ENCODE assay signal across 8 mouse cellular contexts in the genomic region with DNA sequence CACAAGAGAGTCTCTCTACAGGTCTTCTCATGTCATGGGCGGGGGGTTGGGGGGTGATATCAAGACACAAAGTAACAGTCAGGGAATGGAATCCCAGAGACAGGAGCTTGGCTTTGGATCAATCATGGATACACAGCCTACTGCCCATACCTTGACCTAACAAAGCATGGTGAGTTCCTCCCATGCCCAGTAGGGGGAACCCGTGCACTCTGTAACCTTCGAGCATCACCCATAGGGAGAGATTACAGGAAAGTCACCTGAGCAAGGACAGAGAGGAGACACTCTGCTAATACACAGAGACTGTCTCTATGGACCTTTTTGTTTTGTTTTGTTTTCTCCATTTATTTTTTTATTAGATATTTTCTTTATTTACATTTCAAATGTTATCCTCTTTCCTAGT. TPM values are rescaled to one million over a fixed set of nuclear protein-coding genes. Genes with fewer than 3 reads are reported as not detected.
DNase-seq lines count a peak whose midpoint lies in the region; ATAC-seq and TF ChIP-seq lines count a peak whose summit lies in the region.

No protein-coding gene starts in this region.

- no peaks in the 10 kb centered on the region for H3K9me3 ChIP-seq in midbrain, embryonic 10.5 days (replicated peaks)
- no peaks in the 10 kb centered on the region for H3K9me3 ChIP-seq in midbrain, embryonic 15.5 days
- no peaks in the 10 kb centered on the region for H3K9me3 ChIP-seq in limb, embryonic 14.5 days (ENCODE audit: control insufficient read depth, low read length)
- H3K9me3 ChIP-seq in neural tube, embryonic 11.5 days (ENCODE audit: control insufficient read depth, low read length) = no peaks in the 10 kb centered on the region
- no peaks in the 10 kb centered on the region for H3K9me3 ChIP-seq in stomach, postnatal 0 days (ENCODE audit: control insufficient read depth, low read length)

- no peak overlapping the region for H3K9ac ChIP-seq in midbrain, embryonic 15.5 days
- no peak overlapping the region for H3K9ac ChIP-seq in limb, embryonic 14.5 days (ENCODE audit: low read depth, low read length, severe bottlenecking)
- H3K9ac ChIP-seq in neural tube, embryonic 11.5 days (ENCODE audit: low read length) = no peak overlapping the region
- no peak overlapping the region for H3K9ac ChIP-seq in stomach, postnatal 0 days (ENCODE audit: low read length)

- ATAC-seq in midbrain, embryonic 15.5 days (replicated peaks) = no peak
- ATAC-seq in limb, embryonic 14.5 days (ENCODE audit: low FRiP score, low read depth) = 0 out of 2 replicates have a peak, but pooled peaks have one; percentile 50
- ATAC-seq in neural tube, embryonic 11.5 days (ENCODE audit: insufficient read depth, low FRiP score, low TSS enrichment) = peak; percentile 58; the same call in 1 of the 2 replicates
- peak; percentile 67; the same call in 1 of the 2 replicates for ATAC-seq in stomach, postnatal 0 days (ENCODE audit: low FRiP score, low TSS enrichment)

- no peak for TF ChIP-seq POLR2A in limb, embryonic 14.5 days (IDR thresholded peaks at IDR 0.05; ENCODE audit: borderline replicate concordance, extremely low read depth, insufficient read depth, insufficient read length)

- H3K4me1 ChIP-seq in midbrain, embryonic 10.5 days = no peaks in the 10 kb centered on the region
- no peaks in the 10 kb centered on the region for H3K4me1 ChIP-seq in midbrain, embryonic 15.5 days
- H3K4me1 ChIP-seq in limb, embryonic 14.5 days (ENCODE audit: control insufficient read depth, insufficient read depth, low read length) = no peaks in the 10 kb centered on the region
- H3K4me1 ChIP-seq in neural tube, embryonic 11.5 days (ENCODE audit: control insufficient read depth, insufficient read depth, low read length) = no peaks in the 10 kb centered on the region
- no peaks in the 10 kb centered on the region for H3K4me1 ChIP-seq in stomach, postnatal 0 days (replicated peaks; ENCODE audit: control insufficient read depth, insufficient read depth)

- H3K4me3 ChIP-seq in midbrain, embryonic 10.5 days = no peak overlapping the region
- H3K4me3 ChIP-seq in midbrain, embryonic 15.5 days = no peak overlapping the region
- H3K4me3 ChIP-seq in limb, embryonic 14.5 days (replicated peaks; ENCODE audit: low read length) = no peak overlapping the region
- no peak overlapping the region for H3K4me3 ChIP-seq in neural tube, embryonic 11.5 days (ENCODE audit: low read depth, low read length)
- no peak overlapping the region for H3K4me3 ChIP-seq in stomach, postnatal 0 days (ENCODE audit: low read depth, low read length)

- H3K27ac ChIP-seq in midbrain, embryonic 10.5 days (replicated peaks) = no peak overlapping the region
- no peak overlapping the region for H3K27ac ChIP-seq in midbrain, embryonic 15.5 days
- H3K27ac ChIP-seq in limb, embryonic 14.5 days (replicated peaks; ENCODE audit: low read depth, low read length) = no peak overlapping the region
- no peak overlapping the region for H3K27ac ChIP-seq in neural tube, embryonic 11.5 days (ENCODE audit: low read depth, low read length)
- no peak overlapping the region for H3K27ac ChIP-seq in stomach, postnatal 0 days (replicated peaks)

- no peak overlapping the region for H3K4me2 ChIP-seq in midbrain, embryonic 15.5 days
- H3K4me2 ChIP-seq in limb, embryonic 14.5 days (replicated peaks; ENCODE audit: low read depth, low read length, severe bottlenecking) = no peak overlapping the region
- no peak overlapping the region for H3K4me2 ChIP-seq in neural tube, embryonic 11.5 days (ENCODE audit: low read depth)
- H3K4me2 ChIP-seq in stomach, postnatal 0 days (replicated peaks; ENCODE audit: low read depth) = no peak overlapping the region

- peak; percentile 69 for DNase-seq in midbrain, embryonic 10.5 days (ENCODE audit: low spot score)
- peak; percentile 88 for DNase-seq in cerebellum, adult 9-11 months
- DNase-seq in gastrocnemius, postnatal 10 days = peak; percentile 49
- peak; percentile 85 for DNase-seq in kidney, adult 9 months
- peak; percentile 21 for DNase-seq in limb, embryonic 14.5 days (ENCODE audit: low spot score)
- DNase-seq in neural tube, embryonic 11.5 days (ENCODE audit: low spot score) = peak; percentile 76
- peak; percentile 79 for DNase-seq in stomach, postnatal 0 days (ENCODE audit: low spot score)

- no peaks in the 10 kb centered on the region for H3K27me3 ChIP-seq in midbrain, embryonic 10.5 days (ENCODE audit: low read depth, poor library complexity, severe bottlenecking)
- no peaks in the 10 kb centered on the region for H3K27me3 ChIP-seq in midbrain, embryonic 15.5 days (replicated peaks)
- no peaks in the 10 kb centered on the region for H3K27me3 ChIP-seq in limb, embryonic 14.5 days (ENCODE audit: control insufficient read depth, insufficient read depth, low read length)
- no peaks in the 10 kb centered on the region for H3K27me3 ChIP-seq in neural tube, embryonic 11.5 days (ENCODE audit: control insufficient read depth, insufficient read depth, low read length)
- H3K27me3 ChIP-seq in stomach, postnatal 0 days (ENCODE audit: control insufficient read depth, insufficient read depth, low read length) = no peaks in the 10 kb centered on the region

- no peaks in the 10 kb centered on the region for H3K36me3 ChIP-seq in midbrain, embryonic 10.5 days
- no peaks in the 10 kb centered on the region for H3K36me3 ChIP-seq in midbrain, embryonic 15.5 days (replicated peaks)
- H3K36me3 ChIP-seq in limb, embryonic 14.5 days (ENCODE audit: control insufficient read depth, insufficient read depth, low read length) = no peaks in the 10 kb centered on the region
- no peaks in the 10 kb centered on the region for H3K36me3 ChIP-seq in neural tube, embryonic 11.5 days (ENCODE audit: control insufficient read depth, insufficient read depth, low read length)
- no peaks in the 10 kb centered on the region for H3K36me3 ChIP-seq in stomach, postnatal 0 days (ENCODE audit: control insufficient read depth, insufficient read depth, low read length)

- under 1% methylated on average over 3 of the region's 3 CpGs for WGBS in midbrain, embryonic 10.5 days
- WGBS in midbrain, embryonic 15.5 days = 2% methylated on average over 3 of the region's 3 CpGs
- WGBS in limb, embryonic 14.5 days = 5% methylated on average over 3 of the region's 3 CpGs
- WGBS in neural tube, embryonic 11.5 days = 7% methylated on average over 3 of the region's 3 CpGs
- WGBS in stomach, postnatal 0 days = 0% methylated on average over 3 of the region's 3 CpGs

- no peak for TF ChIP-seq EP300 in stomach, postnatal 0 days (optimal IDR thresholded peaks at IDR 0.05)

- peak; percentile 89 for TF ChIP-seq CTCF in stomach, postnatal 0 days (IDR thresholded peaks at IDR 0.05; ENCODE audit: low read depth)

RNA-seq across cellular contexts. Expression of gene Ceacam10, which starts 40.5 kb away (rescaled TPM):
- not detected in 2 replicates for polyA plus RNA-seq in midbrain, embryonic 10.5 days (2016; fragmentation: Nextera tagmentation; extraction: Ambion mirVana)
- 0.18 TPM in 1 of 2 replicates, not detected in the other for polyA plus RNA-seq in midbrain, embryonic 15.5 days (2015; fragmentation: Nextera tagmentation; extraction: Ambion mirVana)
- not detected for total RNA-seq in gastrocnemius, postnatal 10 days (2021)
- 0.22 TPM in 1 of 2 replicates, not detected in the other for polyA plus RNA-seq in limb, embryonic 14.5 days (2012; rRNA removed)
- not detected in 2 replicates for polyA plus RNA-seq in limb, embryonic 14.5 days (2014; fragmentation: Nextera tagmentation; extraction: Ambion mirVana)
- polyA plus RNA-seq in neural tube, embryonic 11.5 days (2014; fragmentation: Nextera tagmentation; extraction: Ambion mirVana) = not detected in 2 replicates
- 2.3 and 2.7 TPM in 2 replicates for polyA plus RNA-seq in stomach, postnatal 0 days (2015; fragmentation: Nextera tagmentation; extraction: Ambion mirVana)

RNA-seq across cellular contexts. Expression of gene Gm9844, which starts 44.5 kb away (rescaled TPM):
- 15.7 and 17.2 TPM in 2 replicates for polyA plus RNA-seq in midbrain, embryonic 10.5 days (2016; fragmentation: Nextera tagmentation; extraction: Ambion mirVana)
- polyA plus RNA-seq in midbrain, embryonic 15.5 days (2015; fragmentation: Nextera tagmentation; extraction: Ambion mirVana) = 34.4 and 34.5 TPM in 2 replicates
- 1 to 10 TPM in 1 of 2 experiments, not detected in 1; 1.7 TPM for total RNA-seq in gastrocnemius, postnatal 10 days (2021)
- polyA plus RNA-seq in limb, embryonic 14.5 days (2012; rRNA removed) = 14.4 and 17.1 TPM in 2 replicates
- polyA plus RNA-seq in limb, embryonic 14.5 days (2014; fragmentation: Nextera tagmentation; extraction: Ambion mirVana) = 14.2 and 17.1 TPM in 2 replicates
- polyA plus RNA-seq in neural tube, embryonic 11.5 days (2014; fragmentation: Nextera tagmentation; extraction: Ambion mirVana) = 21.0 and 23.9 TPM in 2 replicates
- 10.4 and 15.8 TPM in 2 replicates for polyA plus RNA-seq in stomach, postnatal 0 days (2015; fragmentation: Nextera tagmentation; extraction: Ambion mirVana)

RNA-seq across cellular contexts. Expression of gene Lypd4, which starts 52.2 kb away (rescaled TPM):
- not detected in 2 replicates for polyA plus RNA-seq in midbrain, embryonic 10.5 days (2016; fragmentation: Nextera tagmentation; extraction: Ambion mirVana)
- polyA plus RNA-seq in midbrain, embryonic 15.5 days (2015; fragmentation: Nextera tagmentation; extraction: Ambion mirVana) = 0.13 TPM in 1 of 2 replicates, not detected in the other
- not detected for total RNA-seq in gastrocnemius, postnatal 10 days (2021)
- polyA plus RNA-seq in limb, embryonic 14.5 days (2012; rRNA removed) = not detected in 2 replicates
- polyA plus RNA-seq in limb, embryonic 14.5 days (2014; fragmentation: Nextera tagmentation; extraction: Ambion mirVana) = not detected in 2 replicates
- not detected in 2 replicates for polyA plus RNA-seq in neural tube, embryonic 11.5 days (2014; fragmentation: Nextera tagmentation; extraction: Ambion mirVana)
- polyA plus RNA-seq in stomach, postnatal 0 days (2015; fragmentation: Nextera tagmentation; extraction: Ambion mirVana) = not detected in 2 replicates

RNA-seq across cellular contexts. Expression of gene Dmrtc2, which starts 52.4 kb away (rescaled TPM):
- polyA plus RNA-seq in midbrain, embryonic 10.5 days (2016; fragmentation: Nextera tagmentation; extraction: Ambion mirVana) = 0.14 TPM in 1 of 2 replicates, not detected in the other
- polyA plus RNA-seq in midbrain, embryonic 15.5 days (2015; fragmentation: Nextera tagmentation; extraction: Ambion mirVana) = 0.13 and 0.41 TPM in 2 replicates
- total RNA-seq in gastrocnemius, postnatal 10 days (2021) = not detected
- polyA plus RNA-seq in limb, embryonic 14.5 days (2012; rRNA removed) = 0.04 TPM in 1 of 2 replicates, not detected in the other
- polyA plus RNA-seq in limb, embryonic 14.5 days (2014; fragmentation: Nextera tagmentation; extraction: Ambion mirVana) = 0.19 TPM in 1 of 2 replicates, not detected in the other
- polyA plus RNA-seq in neural tube, embryonic 11.5 days (2014; fragmentation: Nextera tagmentation; extraction: Ambion mirVana) = not detected in 2 replicates
- not detected in 2 replicates for polyA plus RNA-seq in stomach, postnatal 0 days (2015; fragmentation: Nextera tagmentation; extraction: Ambion mirVana)

RNA-seq across cellular contexts. Expression of gene Cd177, which starts 57.4 kb away (rescaled TPM):
- not detected in 2 replicates for polyA plus RNA-seq in midbrain, embryonic 10.5 days (2016; fragmentation: Nextera tagmentation; extraction: Ambion mirVana)
- polyA plus RNA-seq in midbrain, embryonic 15.5 days (2015; fragmentation: Nextera tagmentation; extraction: Ambion mirVana) = 0.27 and 0.57 TPM in 2 replicates
- under 1 TPM in 1 of 2 experiments, not detected in 1; 0.77 TPM for total RNA-seq in gastrocnemius, postnatal 10 days (2021)
- polyA plus RNA-seq in limb, embryonic 14.5 days (2012; rRNA removed) = 0.05 and 0.27 TPM in 2 replicates
- polyA plus RNA-seq in limb, embryonic 14.5 days (2014; fragmentation: Nextera tagmentation; extraction: Ambion mirVana) = 0.22 and 0.30 TPM in 2 replicates
- not detected in 2 replicates for polyA plus RNA-seq in neural tube, embryonic 11.5 days (2014; fragmentation: Nextera tagmentation; extraction: Ambion mirVana)
- polyA plus RNA-seq in stomach, postnatal 0 days (2015; fragmentation: Nextera tagmentation; extraction: Ambion mirVana) = 12.2 and 12.3 TPM in 2 replicates

Comparison
In these comparisons a context has a peak if more than half of its experiments do, and no peak if none do; other contexts are left out.
1. DNase-seq: peak in every context shown above with its lines; median percentile 88 in cerebellum, adult 9-11 months; 85 in kidney, adult 9 months; 79 in stomach, postnatal 0 days; 76 in neural tube, embryonic 11.5 days; 69 in midbrain, embryonic 10.5 days; 49 in gastrocnemius, postnatal 10 days; 21 in limb, embryonic 14.5 days.